Mouse (Mus musculus) spleen, adult 2 months (tissue): ENCODE data around the gene Qprt. TPM values are rescaled to one million over a fixed set of nuclear protein-coding genes. Genes with fewer than 3 reads are reported as not detected.
A peak's percentile ranks its signal among the peaks of the same experiment; 100 is the strongest.

Experiments
- DNase-seq, 2 experiments: peaks; one replicate each; pipeline versions ENCODE4 v3.0.0 to v3.0.0-alpha.2; 2012 to 2021; ENCODE audit warnings: low spot score in 2 of 2, low read depth in 1 of 2
- H3K27ac ChIP-seq: fragments of 200-500 bp; 2 replicates; pipeline ENCODE4 v1.5.1; 2012; ENCODE audit warnings: low read length, inconsistent platforms; ENCODE audit not compliant: insufficient read depth
- H3K27me3 ChIP-seq: fragments of 200-500 bp; 2 replicates; pipeline ENCODE4 v1.6.1; 2012; ENCODE audit warnings: mild to moderate bottlenecking, moderate library complexity, low read length, inconsistent platforms; ENCODE audit not compliant: control insufficient read depth, insufficient read depth
- H3K36me3 ChIP-seq: fragments of 200-500 bp; 2 replicates; pipeline ENCODE4 v1.6.1; 2012; ENCODE audit warnings: mild to moderate bottlenecking, low read length, inconsistent platforms; ENCODE audit not compliant: control insufficient read depth, insufficient read depth
- H3K4me1 ChIP-seq: fragments of 200-500 bp; 2 replicates; pipeline ENCODE4 v1.6.1; 2011; ENCODE audit warnings: inconsistent platforms; ENCODE audit not compliant: control insufficient read depth, insufficient read depth, insufficient read length
- H3K4me3 ChIP-seq: fragments of 200-500 bp; 2 replicates; pipeline ENCODE4 v1.5.1; 2011; ENCODE audit warnings: mild to moderate bottlenecking, inconsistent platforms; ENCODE audit not compliant: insufficient read depth, insufficient read length; ENCODE audit errors: extremely low read depth
- CTCF ChIP-seq: fragments of 200-500 bp; IDR thresholded peaks from 2 replicates; pipeline ENCODE4 v1.5.1; 2011; ENCODE audit warnings: mild to moderate bottlenecking, inconsistent platforms; ENCODE audit not compliant: insufficient read depth, insufficient read length, insufficient replicate concordance; ENCODE audit errors: extremely low read depth
- POLR2A ChIP-seq: fragments of 200-500 bp; IDR thresholded peaks from 2 replicates; pipeline ENCODE4 v1.6.1; 2011; ENCODE audit warnings: low read depth, low read length, inconsistent platforms
- WGBS: fragments of 180-500 bp; shearing (Covaris S2); methylation state at CpG from one replicate; pipeline ENCODE4 v1.1.7; 2018; 5-methylcytosine and 5-hydroxymethylcytosine counted together
- polyA plus RNA-seq: library from polyadenylated mRNA; depleted of rRNA; stranded (reverse); fragments of >200 nt; gene quantifications from 2 replicates; pipeline ENCODE4 v1.2.3, GENCODE M21; 2012

Qprt gene
- polyA plus RNA-seq, 1 experiment = 5.8 TPM

DNA sequence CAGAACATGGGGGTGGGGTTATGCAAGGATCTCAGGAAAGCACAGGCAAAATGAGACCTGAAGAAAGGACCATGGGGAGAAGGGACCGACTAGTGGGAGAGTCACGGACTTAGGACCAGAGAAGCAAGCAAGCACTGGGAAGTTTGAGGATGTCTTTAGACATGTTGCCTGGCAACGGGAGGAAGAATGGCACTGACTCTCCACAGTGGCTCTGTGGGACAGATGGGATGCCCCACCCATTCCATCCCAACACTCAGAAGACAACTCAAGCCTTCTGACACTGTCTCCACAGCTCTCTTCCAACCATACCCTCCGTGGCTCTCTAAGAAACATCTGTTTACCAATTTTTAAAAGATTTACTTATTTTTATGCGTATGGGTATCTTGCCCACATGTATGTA is 11.1 kb upstream of the Qprt start:
- Histone ChIP-seq H3K4me1 (peaks cover 38% of the 10 kb centered on the region), H3K27ac (no peak overlapping the region), H3K27me3 (no peaks in the 10 kb centered on the region), H3K4me3 (no peak overlapping the region), H3K36me3 (no peaks in the 10 kb centered on the region)
- DNase-seq = no peak
- WGBS = 78% methylated on average over 5 of the region's 5 CpGs
- no peak for TF ChIP-seq CTCF
- TF ChIP-seq POLR2A = no peak

DNA sequence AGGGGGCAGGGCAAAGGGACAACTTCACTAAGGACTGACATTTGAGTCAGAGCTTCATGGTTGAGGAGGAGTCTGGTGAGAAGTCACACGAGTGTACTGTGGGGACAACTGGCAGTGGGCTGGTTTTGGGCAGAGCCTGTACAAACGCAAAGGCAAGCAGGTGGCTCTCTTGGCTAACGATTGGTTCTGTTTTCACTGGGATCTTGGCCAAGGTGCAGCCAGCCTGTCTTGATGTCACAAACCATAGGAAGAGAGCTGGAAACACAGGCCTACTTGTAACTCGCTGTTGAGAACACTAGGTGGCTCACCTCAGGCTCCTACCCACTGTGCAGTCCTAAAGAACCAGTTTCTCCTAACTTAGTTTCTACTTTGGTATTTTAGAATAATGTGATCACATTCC is 7.6 kb upstream of the Qprt start:
- no peak for TF ChIP-seq POLR2A
- TF ChIP-seq CTCF = peak; percentile 43; the same call in 1 of the 2 replicates
- WGBS = 14% methylated on average over 4 of the region's 4 CpGs
- Histone ChIP-seq H3K4me3 (no peak overlapping the region), H3K36me3 (no peaks in the 10 kb centered on the region), H3K27ac (0 out of 2 replicates have a peak overlapping the region, but pooled peaks have one; percentile 22), H3K4me1 (peaks cover 8% of the 10 kb centered on the region), H3K27me3 (no peaks in the 10 kb centered on the region)
- peak in 1 of 2 experiments; percentile 40 for DNase-seq

- TF ChIP-seq POLR2A = no peak
- TF ChIP-seq CTCF = no peak
- H3K27me3 ChIP-seq = no peaks in the 10 kb centered on the region
- no peak overlapping the region for H3K27ac ChIP-seq
- no peaks in the 10 kb centered on the region for H3K36me3 ChIP-seq
- no peak overlapping the region for H3K4me3 ChIP-seq
- no peaks in the 10 kb centered on the region for H3K4me1 ChIP-seq
- no peak for DNase-seq
- 83% methylated on average over 21 of the region's 21 CpGs for WGBS
These were observed 740 bp downstream of the Qprt start for GRCm38 (mm10) chr7:127121061-127121910.

DNA sequence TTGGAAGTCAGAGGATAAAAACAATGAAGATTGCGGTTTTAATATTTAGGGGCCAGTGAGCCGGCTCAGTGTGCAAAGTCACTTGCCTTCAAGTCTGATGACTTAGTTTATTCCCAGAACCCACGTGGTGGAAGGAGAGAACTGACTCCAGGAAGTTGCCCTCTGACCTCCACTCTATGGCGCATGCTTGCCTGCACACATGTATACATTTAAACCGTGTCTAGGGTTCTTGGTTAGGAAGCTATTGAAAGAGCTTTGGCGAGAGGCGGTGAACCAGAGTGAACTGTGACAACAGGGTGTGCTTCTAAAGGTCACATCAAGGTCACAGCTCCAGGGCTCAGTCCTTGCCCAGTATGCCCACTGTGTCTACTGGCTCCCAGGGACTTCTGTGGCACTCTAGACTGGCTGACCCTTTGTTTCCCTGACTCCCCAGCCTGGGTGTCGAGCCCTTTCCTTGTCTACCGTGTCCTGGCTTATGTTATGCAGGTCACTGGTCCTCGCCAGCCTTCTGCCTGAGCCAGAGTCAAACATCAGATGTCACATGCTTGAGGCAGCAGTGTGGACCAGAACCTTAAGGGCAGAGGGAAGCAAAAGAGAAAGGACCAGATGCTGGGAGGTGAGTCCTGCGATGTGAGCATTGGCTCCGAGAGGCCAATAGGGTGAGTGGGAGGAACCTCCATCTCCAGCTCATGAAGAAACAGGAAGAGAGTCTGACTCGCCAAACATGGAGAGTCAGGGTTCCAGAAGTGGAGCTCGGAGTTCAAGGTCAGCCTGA is 3.2 kb downstream of the Qprt start:
- Histone ChIP-seq H3K36me3 (no peaks in the 10 kb centered on the region), H3K4me3 (no peak overlapping the region), H3K27ac (peak overlapping the region; percentile 11), H3K27me3 (no peaks in the 10 kb centered on the region), H3K4me1 (peaks cover 5% of the 10 kb centered on the region; the same call in 1 of the 2 replicates)
- 68% methylated on average over 14 of the region's 14 CpGs for WGBS
- TF ChIP-seq POLR2A (no peak), CTCF (no peak)
- DNase-seq = no peak

- WGBS = 72% methylated on average over 5 of the region's 5 CpGs
- 0 out of 2 replicates have a peak overlapping the region, but pooled peaks have one; percentile 28 for H3K27ac ChIP-seq
- TF ChIP-seq CTCF = no peak
- H3K36me3 ChIP-seq = no peaks in the 10 kb centered on the region
- H3K27me3 ChIP-seq = no peaks in the 10 kb centered on the region
- H3K4me3 ChIP-seq = no peak overlapping the region
- DNase-seq = no peak
- H3K4me1 ChIP-seq = peaks cover 13% of the 10 kb centered on the region; the same call in 1 of the 2 replicates
These were observed 4.1 kb downstream of the Qprt start for GRCm38 (mm10) chr7:127117948-127118347.

GRCm38 (mm10) chr7:127116331-127116935 is 5.6 kb downstream of the Qprt start:
- H3K4me3 ChIP-seq = no peak overlapping the region
- 57% methylated on average over 11 of the region's 11 CpGs for WGBS
- H3K36me3 ChIP-seq = no peaks in the 10 kb centered on the region
- TF ChIP-seq POLR2A (no peak), CTCF (no peak)
- H3K27ac ChIP-seq = no peak overlapping the region
- H3K4me1 ChIP-seq = peaks cover 23% of the 10 kb centered on the region; the same call in 1 of the 2 replicates
- H3K27me3 ChIP-seq = no peaks in the 10 kb centered on the region
- DNase-seq = no peak
